Mouse (Mus musculus) lung, embryonic 15.5 days (tissue): ENCODE measurements around the gene Dynlt1c. TPM values are rescaled to one million over a fixed set of nuclear protein-coding genes. Genes with fewer than 3 reads are reported as not detected.
"Not testable (repeated sequence)": the region's sequence is repeated elsewhere in the genome, so short reads cannot be mapped to it uniquely, and the experiment has no call there.

Experiments used
- ATAC-seq: fragments of 200-750 bp; cut with Nextera tagmentation; 2 replicates; pipeline ENCODE4 v1.8.0; 2017; ENCODE audit warnings: moderate number of reproducible peaks, borderline replicate concordance; ENCODE audit not compliant: low FRiP score, low TSS enrichment; ENCODE audit errors: extremely low read depth
- H3K27ac ChIP-seq: fragments of 300-500 bp; sonication (generic); 2 replicates; pipeline ENCODE4 v1.5.1; 2015; ENCODE audit warnings: moderate library complexity, mild to moderate bottlenecking, inconsistent platforms
- H3K27me3 ChIP-seq: fragments of 300-500 bp; sonication (generic); 2 replicates; pipeline ENCODE4 v1.6.1; 2015; ENCODE audit warnings: inconsistent platforms
- H3K36me3 ChIP-seq: fragments of 300-500 bp; sonication (generic); 2 replicates; pipeline ENCODE4 v1.6.1; 2015; ENCODE audit warnings: inconsistent platforms
- H3K4me1 ChIP-seq: fragments of 300-500 bp; sonication (generic); 2 replicates; pipeline ENCODE4 v1.6.1; 2015; ENCODE audit warnings: inconsistent platforms
- H3K4me2 ChIP-seq: fragments of 300-500 bp; sonication (generic); 2 replicates; pipeline ENCODE4 v1.6.1; 2015; ENCODE audit warnings: inconsistent platforms, mild to moderate bottlenecking, moderate library complexity
- H3K4me3 ChIP-seq: fragments of 300-500 bp; sonication (generic); 2 replicates; pipeline ENCODE4 v1.5.1; 2015; ENCODE audit warnings: mild to moderate bottlenecking, inconsistent platforms
- H3K9ac ChIP-seq: fragments of 300-500 bp; sonication (generic); 2 replicates; pipeline ENCODE4 v1.6.1; 2015; ENCODE audit warnings: inconsistent platforms
- H3K9me3 ChIP-seq: fragments of 300-500 bp; sonication (generic); 2 replicates; pipeline ENCODE4 v1.6.1; 2016; ENCODE audit warnings: inconsistent platforms
- WGBS: fragments of 180-500 bp; shearing (Covaris S2); methylation state at CpG from one replicate; pipeline ENCODE4 v1.1.7; 2015; 5-methylcytosine and 5-hydroxymethylcytosine counted together
- polyA plus RNA-seq: library from polyadenylated mRNA; unstranded; fragments of >200 nt; fragmentation: Nextera tagmentation; extraction: Ambion mirVana; gene quantifications from 2 replicates; pipeline ENCODE4 v1.2.1, GENCODE M21; 2015

Gene Dynlt1c
- polyA plus RNA-seq, 1 experiment from 2014 or later: 36.9 TPM

DNA sequence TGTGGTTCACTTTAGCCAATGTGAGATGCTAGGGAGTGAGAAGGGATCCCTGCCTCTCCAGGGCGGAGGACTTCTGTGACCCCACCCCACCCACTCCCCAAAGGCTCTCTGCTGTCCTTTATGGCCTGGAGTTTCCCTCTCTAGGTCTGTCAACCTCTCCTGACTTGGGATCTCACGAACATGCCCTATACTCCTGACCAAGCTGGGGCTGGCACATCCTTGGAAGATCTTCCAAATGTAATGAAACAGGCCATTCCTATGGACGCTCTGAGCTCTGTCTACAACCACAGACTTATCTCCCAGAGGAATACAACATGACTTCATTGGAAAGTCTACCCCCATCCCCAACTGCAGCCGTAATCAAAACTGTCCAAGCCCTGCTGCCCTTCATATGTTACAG lies 43.2 kb downstream of the Dynlt1c start:
- not testable (repeated sequence) for H3K4me1 ChIP-seq, H3K36me3 ChIP-seq, H3K27me3 ChIP-seq, H3K9ac ChIP-seq, H3K27ac ChIP-seq, H3K4me2 ChIP-seq, H3K9me3 ChIP-seq, H3K4me3 ChIP-seq, ATAC-seq
- WGBS: 81% methylated on average over 4 of the region's 4 CpGs

DNA sequence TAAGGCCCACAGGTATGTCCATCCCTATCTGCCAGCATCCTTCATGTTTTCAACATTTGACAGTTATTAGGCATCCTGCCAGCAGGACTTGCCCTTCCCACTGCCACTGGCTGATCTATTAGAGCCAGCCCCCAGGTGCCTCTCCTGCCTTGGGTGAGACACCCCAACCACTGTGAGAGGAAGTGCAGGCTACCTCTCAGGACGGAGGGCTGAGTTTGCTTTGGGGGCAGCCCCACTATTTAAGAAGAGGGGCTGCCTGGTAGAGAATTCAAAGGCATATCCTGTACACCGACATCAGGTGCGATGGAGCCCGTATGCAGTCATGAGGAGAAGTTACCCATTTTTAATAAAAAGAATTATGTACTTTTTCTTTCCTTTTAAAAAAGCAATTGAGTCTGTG lies 44.2 kb downstream of the Dynlt1c start:
- not testable (repeated sequence) for H3K4me3 ChIP-seq, H3K27me3 ChIP-seq, H3K4me2 ChIP-seq, H3K27ac ChIP-seq, H3K4me1 ChIP-seq, ATAC-seq, H3K36me3 ChIP-seq, H3K9ac ChIP-seq, H3K9me3 ChIP-seq
- 82% methylated on average over 4 of the region's 4 CpGs for WGBS

DNA sequence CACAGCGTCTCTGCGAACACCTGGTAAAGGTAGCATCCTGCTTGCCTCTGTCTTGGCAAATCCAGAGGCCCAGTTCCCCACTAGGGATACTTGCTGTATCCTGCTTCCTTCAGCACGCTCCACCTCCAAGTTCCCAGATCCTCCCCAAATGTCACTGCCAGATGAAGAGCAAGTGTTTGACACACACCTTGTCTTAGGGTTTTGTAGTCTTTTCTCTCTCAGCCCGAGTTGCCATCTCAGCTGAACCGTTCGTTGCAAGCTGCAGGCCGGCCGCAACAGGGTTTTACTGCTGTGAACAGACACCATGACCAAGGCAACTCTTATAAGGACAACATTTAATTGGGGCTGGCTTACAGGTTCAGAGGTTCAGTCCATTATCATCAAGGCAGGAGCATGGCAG lies 45.4 kb downstream of the Dynlt1c start:
- ATAC-seq, H3K27me3 ChIP-seq, H3K4me3 ChIP-seq, H3K9me3 ChIP-seq, H3K4me2 ChIP-seq, H3K27ac ChIP-seq, H3K36me3 ChIP-seq, H3K4me1 ChIP-seq, H3K9ac ChIP-seq: not testable (repeated sequence)
- WGBS: 93% methylated on average over 8 of the region's 8 CpGs

DNA sequence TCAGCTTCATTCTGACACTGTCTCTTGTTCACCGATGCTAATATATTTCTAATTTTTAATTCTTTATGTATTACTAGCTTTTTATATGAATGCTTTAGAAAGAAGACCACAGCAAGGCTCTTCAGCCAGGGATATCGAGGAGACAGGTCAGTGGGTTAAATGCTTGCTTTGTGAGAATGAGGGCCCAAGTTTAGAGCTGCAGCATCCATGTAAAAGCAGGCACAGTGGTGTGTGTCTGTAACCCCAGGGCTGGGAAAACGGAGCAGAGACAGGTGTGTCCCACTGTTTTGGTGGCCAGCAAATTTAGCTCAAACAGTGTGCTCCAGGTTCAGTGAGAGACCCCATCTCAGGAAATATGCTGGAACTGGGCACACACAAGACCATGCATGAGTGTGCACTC lies 46.0 kb downstream of the Dynlt1c start:
- not testable (repeated sequence) for H3K27ac ChIP-seq, H3K4me2 ChIP-seq, ATAC-seq

DNA sequence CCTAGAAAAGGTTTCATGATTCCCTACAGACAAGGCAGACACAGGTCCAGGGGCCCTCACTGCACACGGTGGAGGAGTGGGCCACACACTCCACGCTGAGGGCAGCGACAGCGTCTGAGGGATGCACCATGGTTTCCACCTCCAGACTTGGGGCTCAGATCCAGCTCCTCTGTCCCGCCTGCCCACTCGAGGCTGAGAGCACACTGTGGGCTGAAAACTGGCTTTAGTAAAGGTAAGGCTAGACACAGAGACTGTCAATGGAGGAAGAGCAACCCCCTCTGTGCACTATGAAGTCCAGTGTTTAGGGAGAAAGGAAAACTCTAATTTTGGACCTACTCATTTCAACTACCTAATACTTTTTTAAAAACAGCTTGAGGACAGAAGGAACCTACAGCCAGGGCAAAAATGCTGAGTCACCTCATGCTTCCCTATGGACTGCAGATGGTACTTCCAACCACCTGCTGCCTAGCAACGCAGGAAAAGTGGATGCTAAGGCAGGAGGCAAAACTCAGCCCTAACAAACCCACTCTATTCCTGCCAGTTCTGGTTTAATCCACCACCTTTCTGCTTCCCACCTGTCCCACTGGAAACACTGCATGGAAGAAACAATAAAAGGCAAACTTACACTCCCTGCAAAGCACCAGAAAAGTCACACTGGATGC lies 49.6 kb downstream of the Dynlt1c start:
- WGBS: 87% methylated on average over 6 of the region's 7 CpGs
- not testable (repeated sequence) for H3K4me2 ChIP-seq, H3K27ac ChIP-seq, ATAC-seq, H3K36me3 ChIP-seq, H3K4me3 ChIP-seq, H3K27me3 ChIP-seq, H3K9me3 ChIP-seq, H3K9ac ChIP-seq, H3K4me1 ChIP-seq

More for the DNA sequence above, 46.0 kb downstream of the Dynlt1c start:
- 92% methylated on average over 3 of the region's 3 CpGs for WGBS
- not testable (repeated sequence) for H3K4me1 ChIP-seq, H3K27me3 ChIP-seq, H3K4me3 ChIP-seq, H3K36me3 ChIP-seq, H3K9ac ChIP-seq, H3K9me3 ChIP-seq

DNA sequence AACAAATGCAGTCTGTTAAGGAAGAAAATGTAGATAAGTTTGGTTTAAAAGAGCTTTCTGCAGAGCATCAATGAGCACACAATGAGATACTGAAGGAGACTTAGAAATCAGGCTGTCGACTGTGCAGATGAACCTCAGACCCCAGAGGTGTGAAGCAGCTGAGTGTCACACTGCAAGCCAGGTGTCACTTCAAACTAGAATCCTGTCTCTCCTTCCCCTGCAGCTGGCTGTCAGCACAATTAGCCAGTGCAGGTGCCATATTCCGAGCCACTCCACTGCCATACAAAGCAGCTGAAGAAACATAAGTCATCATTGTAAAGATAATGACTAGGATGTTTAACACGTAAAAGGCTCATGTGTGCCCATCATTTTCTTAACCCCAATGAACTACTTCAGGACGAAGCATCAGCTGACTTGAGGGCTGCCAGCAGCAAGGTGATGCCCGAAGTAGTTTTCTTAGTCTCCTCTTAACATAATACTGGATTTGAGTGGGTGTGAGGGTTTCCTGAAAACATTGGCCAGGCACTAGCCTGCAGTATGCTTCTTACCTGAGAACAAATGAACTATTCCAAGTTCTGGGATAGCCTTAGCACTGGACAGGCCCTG lies 52.0 kb downstream of the Dynlt1c start:
- H3K4me2 ChIP-seq, H3K36me3 ChIP-seq, H3K4me1 ChIP-seq, H3K4me3 ChIP-seq, H3K27me3 ChIP-seq, H3K27ac ChIP-seq, ATAC-seq, H3K9ac ChIP-seq, H3K9me3 ChIP-seq: not testable (repeated sequence)
- 73% methylated on average over 4 of the region's 5 CpGs for WGBS

DNA sequence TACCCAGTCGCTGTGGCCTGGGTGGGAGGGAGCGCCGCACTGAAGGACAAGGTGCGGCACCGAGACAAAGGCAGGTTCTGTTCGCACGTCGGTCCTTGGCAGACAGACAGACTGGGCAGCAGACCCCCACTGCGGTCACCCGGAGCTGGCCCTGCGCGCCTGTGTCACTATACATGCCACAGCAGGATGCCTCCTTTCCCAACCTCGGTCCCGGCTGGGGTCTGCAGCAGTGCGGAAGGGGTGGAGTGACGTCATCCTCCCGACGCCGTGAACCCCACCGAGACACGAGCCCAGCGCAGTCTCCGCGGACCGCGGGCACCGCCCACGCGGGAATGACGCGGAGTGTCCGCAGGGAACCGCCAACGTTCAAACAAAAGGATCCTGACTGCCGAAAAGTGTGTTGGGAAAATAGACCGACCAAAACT lies 53.6 kb downstream of the Dynlt1c start:
- not testable (repeated sequence) for H3K27me3 ChIP-seq, H3K4me1 ChIP-seq, H3K36me3 ChIP-seq, H3K9me3 ChIP-seq
- Histone ChIP-seq H3K27ac (peak overlapping the region; percentile 87), H3K4me3 (peak overlapping the region; percentile 56), H3K9ac (peak overlapping the region; percentile 62), H3K4me2 (peak overlapping the region; percentile 59)
- WGBS: under 1% methylated on average over 36 of the region's 36 CpGs
- peak; percentile 85 for ATAC-seq

DNA sequence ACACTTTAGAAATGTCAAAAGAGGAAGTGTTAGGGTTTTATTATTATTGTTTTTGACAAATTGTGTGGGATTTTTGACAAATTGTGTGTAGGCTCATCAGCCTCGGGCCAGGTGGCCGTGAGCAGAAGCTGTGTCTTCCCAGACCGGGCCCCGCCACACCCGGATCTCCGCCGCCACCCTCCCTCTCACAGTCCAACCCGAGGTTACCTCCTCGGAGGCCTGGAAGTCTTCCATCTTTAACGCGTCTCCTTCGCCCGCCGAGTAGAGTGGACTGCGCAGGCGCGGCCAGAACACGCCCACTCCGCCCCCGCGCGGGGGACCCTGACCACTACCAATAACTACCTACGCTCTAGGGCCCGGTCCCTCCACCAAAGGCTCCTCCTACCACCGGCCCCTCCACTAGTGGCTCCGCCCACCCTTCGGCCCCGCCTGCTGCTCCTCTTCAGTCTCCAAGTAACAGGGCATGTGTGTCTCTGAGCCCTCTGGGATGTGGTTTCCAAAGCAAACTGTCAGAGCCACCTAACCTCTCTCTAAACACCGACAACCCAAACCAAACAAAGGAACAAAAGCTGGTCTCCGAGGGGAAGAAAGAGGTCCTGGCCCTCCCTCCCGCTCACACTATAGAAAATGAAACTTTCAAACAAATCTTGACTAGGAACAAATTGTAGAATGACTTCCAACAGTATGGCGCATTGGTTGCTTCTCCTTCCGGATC lies 54.3 kb downstream of the Dynlt1c start, which contains the start of gene Dynlt1f:
Gene Dynlt1f (minus strand): TSS at position 334 of the 715 bp plus-strand sequence.
- H3K4me2 ChIP-seq: peak within 1 kb of the TSS; percentile 59
- peak; percentile 97 for ATAC-seq
- H3K9me3 ChIP-seq, H3K4me1 ChIP-seq, H3K36me3 ChIP-seq, H3K27me3 ChIP-seq: not testable (repeated sequence)
- H3K27ac ChIP-seq: peak within 1 kb of the TSS; percentile 87
- peak within 1 kb of the TSS; percentile 56 for H3K4me3 ChIP-seq
- H3K9ac ChIP-seq: peak within 1 kb of the TSS; percentile 62
- WGBS: 1% methylated on average over 31 of the region's 33 CpGs

DNA sequence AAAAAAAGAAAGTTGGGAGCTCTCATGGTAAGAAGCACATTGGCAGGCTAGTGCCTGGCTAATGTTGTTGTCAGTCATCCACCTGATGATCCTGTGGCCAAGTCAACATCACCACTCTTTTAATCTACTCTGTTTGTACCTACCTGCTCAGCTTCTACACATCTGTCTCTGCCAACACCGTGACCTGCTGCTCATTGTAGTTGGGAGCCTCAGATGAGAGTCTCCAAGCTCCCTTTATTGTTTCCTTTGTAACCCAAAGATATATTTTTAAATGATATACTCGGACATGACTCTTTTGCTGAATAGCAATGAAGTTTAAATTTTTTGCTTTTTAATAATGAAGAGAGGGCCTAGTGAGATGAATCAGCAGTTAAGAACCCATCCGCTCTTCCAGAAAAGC lies 55.0 kb downstream of the Dynlt1c start:
- ATAC-seq, H3K4me3 ChIP-seq, H3K27me3 ChIP-seq, H3K27ac ChIP-seq, H3K4me2 ChIP-seq, H3K36me3 ChIP-seq, H3K4me1 ChIP-seq, H3K9ac ChIP-seq, H3K9me3 ChIP-seq: not testable (repeated sequence)
- WGBS: 87% methylated on average over 1 of the region's 3 CpGs

DNA sequence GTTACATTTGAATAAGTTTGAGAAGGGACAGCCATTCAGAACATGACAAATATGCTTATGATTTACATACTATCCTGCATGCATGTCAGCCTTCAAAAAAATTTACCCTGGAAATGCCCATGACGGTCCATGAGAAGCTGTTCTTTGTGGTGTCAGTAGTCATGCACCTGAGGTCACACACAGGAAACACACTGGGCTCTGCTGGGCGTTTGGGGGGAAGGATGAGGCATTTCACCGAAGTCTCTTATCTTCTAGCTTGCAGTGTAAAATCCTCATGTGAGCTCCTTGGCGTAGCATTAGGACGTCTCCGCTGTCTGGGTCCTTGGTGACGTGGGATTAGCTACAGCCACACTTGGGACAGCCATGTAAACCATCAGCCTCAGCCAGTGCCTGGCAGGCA lies 57.3 kb downstream of the Dynlt1c start, which contains the start of gene Sytl3:
Gene Sytl3 (plus strand): TSS at position 293 of the 400 bp plus-strand sequence.
- H3K4me1 ChIP-seq, H3K36me3 ChIP-seq, H3K9me3 ChIP-seq, H3K4me3 ChIP-seq, H3K4me2 ChIP-seq, H3K27ac ChIP-seq, H3K9ac ChIP-seq, ATAC-seq, H3K27me3 ChIP-seq: not testable (repeated sequence)
- WGBS: 63% methylated on average over 6 of the region's 7 CpGs
